Mouse (Mus musculus): ENCODE results near the gene Itprid2.

Itprid2 gene

DNA sequence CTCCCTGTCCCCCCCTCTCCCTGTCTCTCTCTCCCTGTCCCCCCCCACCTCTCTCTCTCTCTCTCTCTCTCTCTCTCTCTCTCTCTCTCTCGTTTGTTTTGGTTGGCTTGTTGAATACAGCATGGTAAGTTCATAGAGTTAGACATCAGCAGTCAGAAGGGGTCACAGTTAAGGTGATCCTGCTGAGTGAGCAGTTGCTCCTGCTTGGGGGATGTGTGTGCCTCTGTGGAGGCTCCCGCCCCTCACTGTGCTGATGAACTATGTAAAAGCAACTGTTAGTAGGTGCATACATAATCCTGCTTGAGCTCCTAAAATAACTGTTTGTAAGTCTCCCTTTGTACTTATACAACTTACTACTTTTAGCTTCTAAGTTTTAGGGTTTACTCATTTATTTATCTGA lies 12.6 kb downstream of the Itprid2 start:
- DNase-seq (ENCODE audit: low spot score in 2 of 2), result no peak

GRCm38 (mm10) chr2:79651185-79651584 lies 16.0 kb downstream of the Itprid2 start:
- DNase-seq (ENCODE audit: low spot score in 2 of 2), result no peak

GRCm38 (mm10) chr2:79651701-79652100 lies 16.5 kb downstream of the Itprid2 start:
- no peak for DNase-seq (ENCODE audit: low spot score in 2 of 2)

DNA sequence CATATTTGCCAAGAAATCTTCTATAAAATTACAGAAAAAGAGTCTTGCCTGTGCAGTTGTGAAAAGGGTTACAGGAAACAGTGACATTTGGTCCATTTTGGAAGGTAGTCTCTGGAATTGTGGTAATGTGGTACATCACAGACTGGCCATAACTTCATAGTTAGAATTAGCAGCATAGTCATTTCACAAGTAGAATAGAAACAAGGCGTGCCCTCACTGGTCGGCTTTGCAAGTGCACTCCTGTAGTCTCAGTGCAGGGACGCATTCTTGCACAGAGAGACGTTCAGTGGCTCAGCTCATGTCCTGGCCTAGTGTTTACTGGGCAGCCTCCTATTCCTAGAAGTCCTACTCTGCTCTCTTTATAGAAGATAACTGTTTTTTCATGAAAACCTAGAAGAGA lies 17.4 kb downstream of the Itprid2 start:
- DNase-seq (ENCODE audit: low spot score in 2 of 2), result no peak

DNA sequence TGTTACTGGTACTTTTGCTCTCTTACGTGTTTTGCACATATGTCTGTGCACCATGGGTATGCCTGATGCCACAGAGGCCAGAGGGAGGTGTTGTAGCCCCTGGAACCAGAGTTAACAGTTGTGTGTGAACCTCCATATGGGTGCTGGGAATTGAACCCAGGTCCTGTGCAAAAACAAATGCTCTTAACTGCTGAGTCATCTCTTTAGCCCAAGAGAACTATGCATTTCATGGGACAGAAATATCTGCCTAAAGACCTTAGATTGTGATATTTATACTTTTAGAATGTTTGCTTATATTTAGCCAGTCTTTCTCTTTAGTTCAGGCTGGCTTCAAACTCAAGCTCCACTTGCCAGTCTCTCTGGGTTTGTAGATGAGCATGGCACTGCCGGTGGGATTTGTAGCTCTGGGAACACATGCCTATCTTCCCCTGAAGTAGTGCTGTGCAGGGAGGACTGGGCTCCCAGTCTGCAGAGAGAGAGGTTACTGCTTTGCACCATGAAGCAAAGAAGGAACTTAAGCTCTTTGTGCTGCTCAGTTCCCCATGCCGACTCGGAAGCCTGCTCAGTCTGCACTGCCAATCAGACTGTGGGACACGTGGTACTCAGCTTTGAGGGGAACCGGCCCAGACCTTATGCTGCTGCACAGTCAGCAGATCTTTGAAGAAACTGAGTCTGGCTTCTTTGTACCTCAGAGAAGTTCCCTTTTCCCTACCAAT lies 18.1 kb downstream of the Itprid2 start:
- DNase-seq (ENCODE audit: low spot score in 2 of 2), result no peak

GRCm38 (mm10) chr2:79653809-79654164 lies 18.6 kb downstream of the Itprid2 start:
- DNase-seq (ENCODE audit: low spot score in 2 of 2), result no peak

- DNase-seq (ENCODE audit: low spot score in 2 of 2), result no peak
These were observed 21.9 kb downstream of the Itprid2 start for GRCm38 (mm10) chr2:79657062-79657461.

DNA sequence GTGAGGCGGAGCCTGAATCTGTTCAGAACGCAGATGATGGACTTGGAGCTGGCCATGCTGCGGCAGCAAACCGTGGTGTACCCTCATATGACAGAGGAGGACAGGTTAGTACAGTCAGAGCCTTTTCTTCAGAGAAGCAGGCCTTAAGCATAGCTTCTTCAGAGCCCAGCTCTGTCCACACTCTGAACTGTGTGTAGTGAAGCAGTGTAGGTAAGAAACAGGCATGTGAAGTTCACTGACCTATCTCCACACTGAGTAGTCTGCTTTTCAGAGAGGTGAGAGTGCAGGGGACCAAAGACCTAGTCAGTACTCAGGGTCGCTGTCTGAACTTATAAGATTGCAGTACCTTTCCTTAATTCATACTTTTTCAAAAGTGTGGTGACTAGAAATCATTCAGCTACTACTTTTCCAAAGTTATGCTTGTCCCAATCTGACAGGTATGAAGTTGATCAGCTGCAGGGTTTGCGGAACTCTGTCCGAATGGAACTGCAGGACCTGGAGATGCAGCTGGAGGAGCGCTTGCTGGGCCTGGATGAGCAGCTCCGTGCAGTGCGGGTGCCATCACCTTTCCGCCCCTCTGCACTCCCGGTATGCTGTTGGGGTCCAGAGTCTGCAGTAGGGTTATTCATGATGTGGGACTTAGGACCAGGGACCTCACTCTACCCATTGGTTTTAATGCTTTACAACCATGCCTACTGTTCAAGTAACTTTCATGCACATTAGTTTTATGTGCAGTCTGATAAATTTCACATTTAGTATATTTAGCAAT lies 25.4 kb downstream of the Itprid2 start:
- no peak for DNase-seq (ENCODE audit: low spot score in 2 of 2)

GRCm38 (mm10) chr2:79661486-79662104 lies 26.4 kb downstream of the Itprid2 start:
- DNase-seq (ENCODE audit: low spot score in 2 of 2), result no peak

GRCm38 (mm10) chr2:79664532-79665286 lies 29.6 kb downstream of the Itprid2 start:
- no peak for DNase-seq (ENCODE audit: low spot score in 2 of 2)

- DNase-seq (ENCODE audit: low spot score in 2 of 2), result no peak
These were observed 30.3 kb downstream of the Itprid2 start for GRCm38 (mm10) chr2:79665492-79665891.

- DNase-seq (ENCODE audit: low spot score in 2 of 2), result no peak
These were observed 40.1 kb downstream of the Itprid2 start for GRCm38 (mm10) chr2:79675266-79675665.

DNA sequence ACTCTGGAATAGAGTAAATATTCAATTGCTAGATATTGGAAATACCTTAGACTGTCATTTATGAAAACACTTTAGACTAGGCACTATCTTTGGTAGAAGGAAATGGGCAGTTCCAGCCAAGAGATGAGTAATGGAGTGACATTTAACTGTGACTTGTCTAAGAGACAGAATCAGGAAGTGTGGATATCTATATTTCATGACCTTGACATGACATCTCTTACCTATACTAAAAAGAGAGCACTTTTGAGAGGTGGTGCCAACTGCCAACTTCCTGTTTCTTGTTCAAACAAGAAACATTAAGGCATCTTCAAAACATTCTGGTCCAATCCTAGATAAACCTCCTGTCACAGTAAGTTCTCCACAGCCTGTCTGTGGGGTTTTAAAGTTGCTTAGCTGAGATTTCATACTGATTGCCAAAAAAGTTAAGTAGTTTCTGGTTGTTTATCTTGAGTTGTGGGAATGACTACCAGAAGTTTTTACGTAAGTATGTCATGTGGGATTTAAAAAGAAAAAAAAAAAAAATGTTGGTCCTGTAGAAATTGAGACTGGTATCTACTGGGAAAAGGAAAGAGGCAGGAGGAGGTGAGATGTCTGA lies 42.6 kb downstream of the Itprid2 start:
- DNase-seq (ENCODE audit: low spot score in 2 of 2), result no peak

DNA sequence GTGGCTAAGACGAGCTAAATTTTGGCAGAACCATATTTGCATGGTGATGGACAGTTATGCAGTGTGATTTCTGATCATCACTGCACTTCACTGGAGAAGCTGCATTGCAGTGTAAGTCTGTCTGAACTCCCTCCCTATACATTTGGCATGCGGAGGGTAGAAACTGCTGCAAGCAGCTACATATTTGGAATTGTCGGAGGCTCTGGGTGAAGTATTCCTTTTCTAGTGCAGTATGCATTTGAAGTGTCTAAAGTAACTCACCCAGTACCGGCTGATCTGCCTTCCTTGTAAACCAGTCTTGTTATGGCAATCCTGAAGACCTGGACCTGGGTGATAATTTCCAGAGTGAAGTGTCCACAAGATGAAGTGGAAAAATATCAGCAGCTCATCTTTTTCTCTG lies 46.5 kb downstream of the Itprid2 start:
- no peak for DNase-seq (ENCODE audit: low spot score in 2 of 2)

DNA sequence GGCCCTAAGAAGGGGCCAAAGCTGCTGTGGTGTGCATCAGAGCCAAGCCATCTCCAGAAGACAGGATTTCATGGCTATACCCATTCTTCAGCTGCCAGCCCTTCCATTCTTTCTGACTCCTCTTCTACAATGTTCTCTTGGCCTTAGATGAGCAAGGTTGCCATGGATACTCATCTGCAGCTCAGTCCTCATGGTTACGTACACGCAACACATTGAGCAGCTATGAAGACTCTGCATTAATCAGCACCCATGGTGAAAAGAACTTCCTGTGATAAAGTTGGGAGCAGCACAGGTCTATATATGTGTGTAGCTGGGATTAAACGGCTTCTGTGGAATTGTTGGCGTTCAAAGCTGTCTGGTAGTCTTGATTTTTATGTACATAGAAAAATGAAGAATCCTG lies 48.1 kb downstream of the Itprid2 start:
- no peak for DNase-seq (ENCODE audit: low spot score in 2 of 2)

- no peak for DNase-seq (ENCODE audit: low spot score in 2 of 2)
These were observed 55.7 kb downstream of the Itprid2 start for GRCm38 (mm10) chr2:79690838-79691237.

GRCm38 (mm10) chr2:79695190-79695589 lies 60.0 kb downstream of the Itprid2 start:
- no peak for DNase-seq (ENCODE audit: low spot score in 2 of 2)

- DNase-seq (ENCODE audit: low spot score in 2 of 2), result no peak
These were observed 60.8 kb downstream of the Itprid2 start for GRCm38 (mm10) chr2:79695939-79696338.

DNA sequence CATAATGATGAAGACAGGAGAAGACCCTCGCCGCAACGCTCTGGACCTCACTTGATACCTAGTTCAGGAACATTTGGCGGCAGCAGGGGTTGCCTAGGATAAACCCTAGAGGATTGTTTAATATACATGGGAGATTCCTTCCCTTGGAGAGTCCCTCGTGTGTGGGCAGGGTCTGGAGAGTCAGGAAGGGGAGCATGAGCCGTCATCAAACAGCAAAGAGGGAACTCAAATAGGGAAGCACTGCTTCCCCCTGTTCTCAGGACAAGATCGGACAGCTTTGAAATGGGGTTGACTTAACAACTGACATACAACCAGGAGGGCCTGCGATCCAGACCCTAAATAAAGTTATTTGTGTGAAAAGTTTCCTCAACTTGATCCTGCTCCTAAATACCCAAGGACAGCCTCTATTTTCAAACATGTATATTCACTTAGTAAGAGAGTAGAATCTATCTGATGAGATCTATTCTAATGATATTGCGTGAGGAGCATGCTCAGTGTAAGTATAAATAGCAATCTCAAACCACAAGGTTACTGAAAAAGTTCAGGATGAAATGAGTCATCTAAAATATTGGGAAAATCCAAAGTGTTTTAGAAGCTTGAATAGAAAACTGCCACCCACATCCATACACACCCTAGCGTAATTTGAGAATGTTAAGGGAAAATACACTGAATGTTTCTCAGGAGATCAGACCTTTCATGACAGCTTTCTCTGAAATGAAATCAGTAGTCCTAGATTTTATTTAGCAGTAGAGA lies 61.5 kb downstream of the Itprid2 start:
- no peak for DNase-seq (ENCODE audit: low spot score in 2 of 2)

DNA sequence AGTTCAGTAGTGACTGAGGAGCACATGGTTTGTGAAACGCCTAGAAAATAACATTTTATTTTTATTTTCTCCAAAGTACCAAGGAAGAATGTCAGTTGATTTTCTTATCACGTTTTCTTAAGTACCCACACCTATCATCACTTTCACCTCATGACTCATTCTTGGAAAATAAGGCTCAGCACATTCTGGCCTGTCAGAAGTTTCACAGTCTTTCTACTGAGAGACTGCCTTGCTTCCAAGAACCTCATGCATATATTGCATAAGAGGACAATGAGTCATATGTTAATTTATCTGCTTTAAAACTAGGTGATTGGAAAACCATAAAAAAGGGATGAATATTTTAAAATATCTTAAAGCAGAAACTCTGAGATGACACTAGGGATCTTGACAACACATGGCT lies 63.0 kb downstream of the Itprid2 start:
- no peak for DNase-seq (ENCODE audit: low spot score in 2 of 2)

DNA sequence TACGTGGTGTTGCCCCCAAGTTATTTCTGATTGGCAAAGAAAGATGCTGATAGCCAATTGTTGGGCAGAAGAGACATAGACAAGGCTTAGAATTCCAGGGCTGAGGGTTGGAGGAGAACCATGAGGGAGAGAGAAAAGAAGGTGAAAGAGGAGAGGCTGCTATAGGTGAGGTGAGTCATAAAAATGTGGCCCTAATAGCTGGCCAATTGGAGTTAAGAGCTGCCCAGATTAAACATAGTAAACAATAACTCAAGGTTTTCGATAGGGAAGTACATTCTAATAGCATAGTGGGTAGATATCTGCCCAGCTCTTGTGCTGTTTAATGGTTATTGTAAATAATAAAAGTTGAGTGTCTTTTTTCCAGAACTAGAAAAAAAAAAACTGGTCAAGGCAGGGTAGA lies 69.6 kb downstream of the Itprid2 start:
- DNase-seq (ENCODE audit: low spot score in 2 of 2), result no peak
